Mouse (Mus musculus): Measurements from ENCODE around the gene Ggcx.
A peak's percentile ranks its signal among the peaks of the same experiment; 100 is the strongest.

The Ggcx gene

DNA sequence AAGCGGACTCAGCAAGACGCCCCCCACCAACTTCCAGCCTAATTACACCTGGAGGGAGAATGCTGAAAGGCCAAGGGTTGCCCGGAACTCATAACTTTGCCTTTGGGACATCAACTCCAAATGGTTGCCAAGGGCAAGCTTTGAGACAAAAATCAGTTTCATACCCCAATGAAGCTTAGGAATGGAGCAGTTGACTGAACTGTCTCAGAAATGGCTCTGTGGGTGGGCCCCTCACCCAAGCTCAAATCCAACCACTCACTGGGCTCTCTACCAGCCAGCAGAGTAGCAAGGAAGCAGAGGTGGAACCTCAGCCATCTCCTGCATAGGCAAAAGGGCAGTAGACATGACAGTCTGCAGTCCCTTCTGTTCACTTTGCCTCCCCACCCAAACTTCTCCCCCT, 26.3 kb upstream of the Ggcx start:
- DNase-seq (ENCODE audit: low read depth in 2 of 2, low spot score in 2 of 2) = no peak

- no peak for DNase-seq (ENCODE audit: low read depth in 2 of 2, low spot score in 2 of 2)
These were observed 25.8 kb upstream of the Ggcx start for GRCm38 (mm10) chr6:72388266-72388665.

DNA sequence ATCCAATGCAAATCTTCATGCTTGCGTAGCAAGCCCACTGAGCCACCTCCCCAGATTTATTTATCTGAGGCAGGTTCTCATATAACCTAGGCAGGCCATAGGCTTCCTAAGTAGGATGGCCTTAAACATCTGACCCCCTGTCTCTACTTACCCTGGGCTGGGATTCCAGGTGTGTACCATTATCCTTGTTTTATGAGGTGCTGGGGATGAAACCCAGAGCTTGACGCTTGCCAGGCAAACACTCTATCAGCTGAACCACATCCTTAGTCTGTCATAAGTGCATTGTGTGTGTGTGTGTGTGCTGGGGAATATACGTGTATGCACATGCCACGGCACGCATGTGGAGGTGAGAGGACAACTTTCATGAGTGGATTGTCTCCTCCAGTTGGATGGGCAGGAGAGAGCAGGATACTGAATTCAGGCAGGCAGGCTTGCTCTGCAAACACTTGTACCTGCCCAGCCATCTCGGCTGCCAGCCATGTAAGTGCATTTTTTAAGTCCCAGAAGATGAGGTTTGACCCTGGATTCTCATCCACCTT, 25.2 kb upstream of the Ggcx start:
- DNase-seq (ENCODE audit: low read depth in 2 of 2, low spot score in 2 of 2) = no peak

- DNase-seq (ENCODE audit: low read depth in 2 of 2, low spot score in 2 of 2) = no peak
These were observed 24.6 kb upstream of the Ggcx start for GRCm38 (mm10) chr6:72389471-72389940.

GRCm38 (mm10) chr6:72389941-72390771, 24.0 kb upstream of the Ggcx start, which contains the start of gene Vamp8:
TSS of gene Vamp8 (minus strand) at chr6:72390703.
- DNase-seq (ENCODE audit: low read depth in 2 of 2, low spot score in 2 of 2) = peak; percentile 31 to 41

GRCm38 (mm10) chr6:72390795-72391521, 23.1 kb upstream of the Ggcx start:
- DNase-seq (ENCODE audit: low read depth in 2 of 2, low spot score in 2 of 2) = no peak

DNA sequence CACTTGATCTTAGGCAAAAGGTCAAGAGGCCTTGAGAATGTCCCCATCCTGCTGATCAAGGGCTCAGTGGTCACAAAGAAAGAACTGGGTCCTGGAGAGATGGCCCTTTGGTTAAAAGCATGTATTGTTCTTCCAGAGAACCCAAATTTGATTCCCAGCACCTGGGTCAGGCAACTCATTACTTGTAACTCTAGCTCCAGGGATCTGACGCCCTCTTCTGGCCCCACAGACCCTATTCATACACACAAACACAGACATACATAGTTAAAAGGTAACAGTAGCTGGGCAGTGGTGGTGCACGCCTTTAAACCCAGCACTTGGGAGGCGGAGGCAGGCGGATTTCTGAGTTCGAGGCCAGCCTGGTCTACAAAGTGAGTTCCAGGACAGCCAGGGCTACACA, 21.8 kb upstream of the Ggcx start:
- DNase-seq (ENCODE audit: low read depth in 2 of 2, low spot score in 2 of 2) = no peak

GRCm38 (mm10) chr6:72396837-72397251, 17.3 kb upstream of the Ggcx start:
- DNase-seq (ENCODE audit: low read depth in 2 of 2, low spot score in 2 of 2) = no peak

GRCm38 (mm10) chr6:72399967-72400366, 14.1 kb upstream of the Ggcx start:
- no peak for DNase-seq (ENCODE audit: low read depth in 2 of 2, low spot score in 2 of 2)

DNA sequence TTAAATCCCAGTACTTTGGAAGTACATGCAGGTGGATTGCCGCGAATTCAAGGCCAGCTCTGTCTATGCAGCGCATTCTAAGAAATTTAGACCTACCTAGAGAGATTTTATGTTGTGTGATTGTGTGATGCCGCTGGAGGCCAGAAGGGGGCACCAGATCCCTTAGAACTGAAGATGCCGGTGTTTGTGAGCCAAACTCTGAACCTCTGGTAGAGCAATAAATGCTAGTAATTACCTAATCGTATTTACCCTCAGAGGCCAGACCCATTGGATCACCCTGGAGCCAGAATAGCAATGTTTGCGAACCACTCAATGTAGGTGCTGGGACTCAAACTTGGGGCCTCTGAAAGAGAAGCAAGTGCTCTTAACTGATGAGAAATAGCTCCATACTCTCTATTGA, 12.2 kb upstream of the Ggcx start:
- peak; percentile 69 to 82 for DNase-seq (ENCODE audit: low read depth in 2 of 2, low spot score in 2 of 2)

- no peak for DNase-seq (ENCODE audit: low read depth in 2 of 2, low spot score in 2 of 2)
These were observed 8.8 kb upstream of the Ggcx start for GRCm38 (mm10) chr6:72405356-72405755.

GRCm38 (mm10) chr6:72407119-72407518, 7.0 kb upstream of the Ggcx start:
- DNase-seq (ENCODE audit: low read depth in 2 of 2, low spot score in 2 of 2) = peak; percentile 77 to 88

- DNase-seq (ENCODE audit: low read depth in 2 of 2, low spot score in 2 of 2) = peak; percentile 50 to 58
These were observed 4.5 kb upstream of the Ggcx start for GRCm38 (mm10) chr6:72409567-72409966.

GRCm38 (mm10) chr6:72410003-72410402, 4.1 kb upstream of the Ggcx start:
- DNase-seq (ENCODE audit: low read depth in 2 of 2, low spot score in 2 of 2) = no peak

DNA sequence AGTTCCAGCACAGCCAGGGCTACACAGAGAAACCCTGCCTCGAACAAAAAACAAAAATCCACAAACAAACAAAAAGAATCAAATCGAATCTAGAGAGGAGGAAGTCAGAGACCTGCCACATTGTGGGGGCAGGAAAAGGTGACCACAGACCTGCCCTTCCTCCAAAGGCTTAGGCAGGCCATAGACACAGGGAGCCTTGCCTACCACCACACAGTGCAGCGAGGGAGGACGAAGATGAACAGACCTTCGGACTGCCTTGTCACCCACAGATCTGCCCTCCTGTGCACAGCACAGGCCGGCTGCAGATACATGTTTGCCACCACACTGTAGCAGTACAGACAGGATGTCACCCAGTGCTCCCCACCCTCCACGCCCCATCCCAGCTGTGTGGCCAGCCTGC, 3.6 kb upstream of the Ggcx start:
- DNase-seq (ENCODE audit: low read depth in 2 of 2, low spot score in 2 of 2) = no peak

GRCm38 (mm10) chr6:72415181-72415580, 1.1 kb downstream of the Ggcx start:
- no peak for DNase-seq (ENCODE audit: low read depth in 2 of 2, low spot score in 2 of 2)

DNA sequence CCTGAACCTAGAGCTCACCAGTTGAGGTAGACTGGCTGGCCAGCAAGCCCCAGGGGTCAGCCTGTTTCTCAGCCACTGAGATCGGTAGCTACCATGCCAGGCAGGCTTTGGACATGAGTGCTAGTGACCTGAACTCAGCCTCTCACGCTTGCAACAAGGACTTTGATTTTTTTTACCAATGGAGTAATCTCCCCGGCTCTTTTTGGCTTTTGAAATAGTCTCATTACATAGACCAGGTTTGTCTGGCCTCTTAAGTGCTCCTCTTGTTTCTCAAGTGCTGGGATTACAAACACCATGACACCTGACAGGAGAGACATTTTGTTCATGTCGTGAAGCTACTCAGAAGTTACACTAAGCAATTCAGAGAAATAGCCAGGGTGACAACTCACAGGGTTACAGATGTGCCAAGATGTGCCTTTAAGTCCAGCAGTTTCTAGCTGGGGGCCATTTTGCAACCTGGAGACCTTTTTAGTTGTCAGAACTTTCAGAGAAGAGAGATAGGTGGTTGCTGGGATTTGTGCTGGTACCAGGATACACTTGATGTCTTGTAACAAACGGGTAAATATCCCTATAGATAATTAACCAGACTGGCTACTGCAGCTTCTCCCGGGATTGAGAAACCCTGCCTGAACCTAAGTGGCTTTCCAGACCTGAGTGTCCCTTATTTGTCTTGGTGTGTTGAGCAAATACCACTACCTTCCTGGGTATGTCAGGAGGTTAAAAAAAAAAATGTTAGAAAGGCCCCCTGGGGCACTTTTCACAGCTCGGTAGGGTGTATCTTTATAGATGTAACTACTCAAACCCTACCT, 2.1 kb downstream of the Ggcx start:
- DNase-seq (ENCODE audit: low read depth in 2 of 2, low spot score in 2 of 2) = no peak

DNA sequence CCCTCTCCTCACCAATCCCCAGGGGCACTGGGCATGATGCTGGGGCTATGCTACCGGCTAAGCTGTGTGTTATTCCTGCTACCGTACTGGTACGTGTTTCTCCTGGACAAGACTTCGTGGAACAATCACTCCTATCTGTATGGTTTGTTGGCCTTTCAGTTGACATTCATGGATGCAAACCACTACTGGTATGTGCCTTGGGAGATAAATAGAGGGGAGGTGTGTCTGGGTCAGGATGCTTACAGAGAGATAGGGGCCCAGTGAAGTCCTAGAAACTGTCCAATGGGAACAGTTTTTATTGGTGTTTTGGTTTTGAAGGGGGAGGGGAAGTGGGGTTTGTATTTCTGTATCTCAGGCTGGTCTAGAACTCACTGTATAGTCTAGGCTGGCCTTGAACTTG, 4.2 kb downstream of the Ggcx start:
- DNase-seq (ENCODE audit: low read depth in 2 of 2, low spot score in 2 of 2) = no peak

DNA sequence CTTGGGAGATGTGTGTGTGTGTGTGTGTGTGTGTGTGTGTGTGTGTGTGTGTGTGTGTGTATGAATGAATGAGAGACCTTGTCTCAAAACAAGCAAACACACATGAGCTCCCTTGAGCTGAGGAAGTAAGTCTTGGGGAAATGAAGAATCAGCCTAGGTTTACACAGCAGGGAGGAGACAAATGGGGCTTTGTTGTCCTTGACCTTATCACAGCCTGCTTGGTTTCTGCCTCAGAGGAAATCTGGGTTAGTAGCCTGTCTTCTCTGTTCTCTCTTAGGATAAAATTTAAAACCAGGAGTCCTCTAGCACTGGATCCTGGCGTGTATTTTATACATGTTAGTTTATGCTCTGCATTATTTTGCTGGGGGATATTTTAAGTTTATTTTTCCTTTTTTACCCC, 5.7 kb downstream of the Ggcx start:
- no peak for DNase-seq (ENCODE audit: low read depth in 2 of 2, low spot score in 2 of 2)

DNA sequence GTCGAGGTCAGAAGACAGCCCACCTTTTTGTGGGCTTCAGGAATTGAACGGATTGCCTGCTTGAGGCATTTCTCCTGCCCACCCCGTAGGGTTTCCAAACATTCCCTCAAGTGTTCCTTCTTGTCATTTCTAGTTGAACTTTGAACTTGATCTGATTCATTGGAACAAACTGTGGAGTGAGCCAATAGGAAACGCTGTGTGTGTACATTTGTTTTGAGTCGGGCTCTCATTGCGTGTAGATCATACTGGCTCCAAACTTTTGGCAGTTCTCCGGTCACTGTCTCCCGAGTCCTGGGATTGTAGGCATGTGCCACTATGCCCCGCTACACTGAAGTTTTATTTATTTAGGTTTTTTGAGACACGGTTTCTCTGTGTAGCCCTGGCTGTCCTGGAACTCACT, 6.8 kb downstream of the Ggcx start:
- DNase-seq (ENCODE audit: low read depth in 2 of 2, low spot score in 2 of 2) = no peak

GRCm38 (mm10) chr6:72425646-72426045, 11.5 kb downstream of the Ggcx start:
- DNase-seq (ENCODE audit: low read depth in 2 of 2, low spot score in 2 of 2) = no peak

Data from CD8-positive naive resting alpha-beta T cell, adult 2 months (primary cell).